Mouse (Mus musculus) C2C12 (cell line): Measurements from ENCODE around the gene Krt7. TPM values are rescaled to one million over a fixed set of nuclear protein-coding genes. Genes with fewer than 3 reads are reported as not detected.
A peak's percentile ranks its signal among the peaks of the same experiment; 100 is the strongest.

Source experiments
- H3K27me3 ChIP-seq: one replicate; pipeline ENCODE4 v1.6.1; 2011; ENCODE audit not compliant: control insufficient read depth, insufficient read depth, insufficient read length
- H3K36me3 ChIP-seq: one replicate; pipeline ENCODE4 v1.6.1; 2011; ENCODE audit not compliant: control insufficient read depth, insufficient read depth
- H3K4me3 ChIP-seq: one replicate; pipeline ENCODE4 v1.5.1; 2011; ENCODE audit warnings: mild to moderate bottlenecking, control low read depth; ENCODE audit not compliant: poor library complexity, insufficient read depth, severe bottlenecking
- H3K79me2 ChIP-seq: one replicate; pipeline ENCODE4 v1.6.1; 2011; ENCODE audit not compliant: control insufficient read depth, insufficient read depth
- H3K79me3 ChIP-seq: one replicate; pipeline ENCODE4 v1.6.1; 2011; ENCODE audit warnings: low read depth, control low read depth
- H3ac ChIP-seq: one replicate; pipeline ENCODE3; 2011; ENCODE audit warnings: low read depth; ENCODE audit not compliant: control insufficient read depth, insufficient read length
- CEBPB ChIP-seq: IDR thresholded peaks from one replicate; pipeline ENCODE4 v1.6.1; 2011; ENCODE audit warnings: low read depth, mild to moderate bottlenecking, control low read depth, moderate library complexity
- CTCF ChIP-seq: IDR thresholded peaks from one replicate; pipeline ENCODE4 v1.5.1; 2011; ENCODE audit not compliant: control insufficient read depth, insufficient read depth, insufficient read length
- FOSL1 ChIP-seq: IDR thresholded peaks from one replicate; pipeline ENCODE4 v1.8.0; 2011; ENCODE audit warnings: mild to moderate bottlenecking, low read length; ENCODE audit not compliant: poor library complexity, insufficient read depth, severe bottlenecking
- MAX ChIP-seq: IDR thresholded peaks from one replicate; pipeline ENCODE4 v1.6.1; 2011; ENCODE audit warnings: mild to moderate bottlenecking, control low read depth
- MYOD1 ChIP-seq: IDR thresholded peaks from one replicate; pipeline ENCODE4 v1.6.1; 2011; ENCODE audit warnings: low read depth; ENCODE audit not compliant: control insufficient read depth, insufficient read length
- MYOG ChIP-seq: IDR thresholded peaks from one replicate; pipeline ENCODE4 v1.6.1; 2011; ENCODE audit not compliant: control insufficient read depth, insufficient read length; ENCODE audit errors: extremely low read depth
- USF1 ChIP-seq: IDR thresholded peaks from one replicate; pipeline ENCODE4 v1.6.1; 2011; ENCODE audit warnings: low read depth, mild to moderate bottlenecking, control low read depth, moderate library complexity
- polyA plus RNA-seq: library from polyadenylated mRNA; unstranded; fragments of >200 nt; fragmentation: generic; extraction: Trizol; gene quantifications from one replicate; pipeline ENCODE4 v1.2.1, GENCODE M21; 2012; ENCODE audit warnings: missing spikeins

The Krt7 gene
- polyA plus RNA-seq, 1 experiment = 0.04 TPM

DNA sequence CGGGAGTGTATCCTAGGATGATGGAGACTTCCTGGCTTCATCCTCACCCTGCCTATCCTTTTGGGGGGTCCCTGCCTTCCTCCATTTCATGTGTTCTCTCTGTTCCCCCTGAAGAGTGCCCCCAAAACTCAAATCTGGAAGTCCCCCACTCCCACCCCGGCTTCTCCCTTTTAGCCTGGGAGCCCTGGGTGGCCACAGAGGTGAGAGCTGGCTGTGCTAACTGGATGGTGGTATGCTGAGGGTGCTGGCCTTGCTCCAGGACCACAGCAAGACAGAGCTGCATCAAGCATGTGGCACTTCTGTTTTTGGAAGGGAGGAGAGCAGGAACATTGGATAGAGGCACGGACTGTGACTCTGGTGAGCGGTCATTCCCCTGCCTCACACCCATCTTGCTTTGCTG lies 45.1 kb upstream of the Krt7 start:
- H3K36me3 ChIP-seq = peaks cover 23% of the 10 kb centered on the region
- no peaks in the 10 kb centered on the region for H3K79me3 ChIP-seq
- H3K4me3 ChIP-seq = no peak overlapping the region
- peak overlapping the region; percentile 13 for H3ac ChIP-seq
- TF ChIP-seq FOSL1 (no peak), CTCF (no peak), MAX (no peak), MYOD1 (no peak), CEBPB (no peak), USF1 (no peak), MYOG (no peak)
- H3K27me3 ChIP-seq = no peaks in the 10 kb centered on the region
- H3K79me2 ChIP-seq = no peaks in the 10 kb centered on the region

DNA sequence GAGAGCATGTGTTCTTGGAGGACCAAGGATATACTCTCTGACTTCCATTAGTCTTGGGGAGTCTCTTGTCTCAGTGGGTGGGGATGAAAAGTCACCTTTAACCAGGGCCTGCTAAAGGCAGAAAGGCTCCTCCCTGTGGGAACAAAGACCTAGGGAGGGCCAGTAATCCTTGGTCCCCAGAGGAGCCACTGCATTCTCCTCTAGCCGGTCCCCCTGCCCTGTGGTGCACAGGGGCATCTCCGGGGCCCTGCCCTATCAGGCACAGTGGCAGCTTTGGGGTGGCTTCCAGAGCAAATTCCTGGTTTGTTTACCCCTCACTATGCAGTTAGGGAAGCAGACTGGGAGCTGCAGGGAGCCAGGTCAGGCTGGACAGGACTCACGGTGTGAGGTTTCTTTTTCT lies 44.4 kb upstream of the Krt7 start:
- no peak overlapping the region for H3ac ChIP-seq
- H3K79me2 ChIP-seq = no peaks in the 10 kb centered on the region
- no peak overlapping the region for H3K4me3 ChIP-seq
- no peaks in the 10 kb centered on the region for H3K79me3 ChIP-seq
- H3K27me3 ChIP-seq = no peaks in the 10 kb centered on the region
- TF ChIP-seq MYOG (no peak), FOSL1 (no peak), MYOD1 (no peak), CEBPB (no peak), MAX (no peak), CTCF (no peak), USF1 (no peak)
- H3K36me3 ChIP-seq = peaks cover 16% of the 10 kb centered on the region

DNA sequence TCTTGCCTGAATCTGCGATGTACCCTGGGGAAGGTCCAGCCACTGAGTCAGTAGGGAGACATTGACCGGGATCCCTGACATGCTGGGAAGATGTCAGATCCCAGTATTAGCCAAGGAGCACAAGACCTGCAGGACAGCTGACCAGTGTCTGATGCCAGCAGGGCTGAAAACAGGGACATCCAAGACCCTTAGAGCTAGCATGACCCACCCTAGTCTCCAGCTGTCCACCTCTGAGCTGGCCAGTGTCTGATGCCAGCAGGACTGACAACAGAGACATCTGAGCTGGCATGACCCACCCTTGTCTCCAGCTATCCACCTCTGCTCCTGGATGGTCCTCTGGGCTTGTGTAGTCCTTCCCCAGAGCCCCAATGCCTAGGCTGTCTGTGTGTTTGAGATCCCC lies 43.9 kb upstream of the Krt7 start:
- Histone ChIP-seq H3K79me3 (no peaks in the 10 kb centered on the region), H3K36me3 (peaks cover 15% of the 10 kb centered on the region), H3K27me3 (no peaks in the 10 kb centered on the region), H3ac (peak overlapping the region; percentile 14), H3K4me3 (no peak overlapping the region), H3K79me2 (no peaks in the 10 kb centered on the region)
- TF ChIP-seq MYOG = no peak
- TF ChIP-seq MYOD1 = peak; percentile 41

DNA sequence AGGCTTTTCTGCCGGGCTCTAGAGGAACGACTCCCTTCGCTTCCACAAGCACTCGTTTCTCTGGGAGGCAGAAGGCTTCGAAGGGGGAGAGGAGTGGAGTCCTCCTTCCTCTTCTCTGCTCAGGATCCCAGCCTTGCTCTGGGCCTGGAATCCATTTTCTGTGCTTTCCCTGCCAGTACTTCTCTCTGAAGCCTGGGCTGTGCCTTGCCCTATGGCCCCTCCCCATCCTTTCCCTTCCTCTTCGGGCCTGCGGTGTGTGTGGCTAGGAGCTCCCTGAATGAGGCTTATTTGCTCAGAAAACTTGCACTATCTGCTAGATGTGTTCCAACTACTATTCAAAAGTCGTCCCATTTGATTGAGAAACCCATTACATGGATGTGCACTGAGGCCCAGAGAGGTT lies 43.3 kb upstream of the Krt7 start:
- H3K36me3 ChIP-seq = peaks cover 15% of the 10 kb centered on the region
- H3K79me3 ChIP-seq = no peaks in the 10 kb centered on the region
- no peaks in the 10 kb centered on the region for H3K79me2 ChIP-seq
- TF ChIP-seq MYOG (no peak), CEBPB (no peak), CTCF (no peak), MYOD1 (no peak), USF1 (no peak), FOSL1 (no peak), MAX (no peak)
- no peak overlapping the region for H3K4me3 ChIP-seq
- no peaks in the 10 kb centered on the region for H3K27me3 ChIP-seq
- H3ac ChIP-seq = no peak overlapping the region

DNA sequence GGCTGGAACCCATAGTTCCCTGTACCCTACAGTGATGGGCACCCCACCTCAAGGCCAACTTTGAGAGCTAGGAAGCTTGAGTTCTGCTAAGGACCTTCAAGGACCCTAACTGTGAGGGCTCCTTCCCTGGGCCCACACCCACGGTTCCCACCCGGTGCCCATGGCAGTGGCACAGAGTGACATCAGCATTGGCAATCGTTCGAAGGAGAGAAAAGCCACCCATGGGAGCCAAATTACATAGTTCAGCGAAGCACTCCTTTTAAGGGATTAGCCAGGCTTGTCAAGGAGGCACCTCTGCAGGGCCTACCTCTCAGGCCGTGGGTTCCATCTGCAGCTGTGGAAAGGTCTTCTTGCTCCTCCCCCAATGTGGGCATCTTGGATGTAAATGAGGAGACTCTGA lies 42.8 kb upstream of the Krt7 start:
- Histone ChIP-seq H3K27me3 (no peaks in the 10 kb centered on the region), H3ac (no peak overlapping the region), H3K36me3 (peaks cover 15% of the 10 kb centered on the region), H3K79me3 (no peaks in the 10 kb centered on the region), H3K79me2 (no peaks in the 10 kb centered on the region), H3K4me3 (no peak overlapping the region)
- TF ChIP-seq FOSL1 = no peak
- no peak for TF ChIP-seq USF1
- no peak for TF ChIP-seq CTCF
- no peak for TF ChIP-seq CEBPB

DNA sequence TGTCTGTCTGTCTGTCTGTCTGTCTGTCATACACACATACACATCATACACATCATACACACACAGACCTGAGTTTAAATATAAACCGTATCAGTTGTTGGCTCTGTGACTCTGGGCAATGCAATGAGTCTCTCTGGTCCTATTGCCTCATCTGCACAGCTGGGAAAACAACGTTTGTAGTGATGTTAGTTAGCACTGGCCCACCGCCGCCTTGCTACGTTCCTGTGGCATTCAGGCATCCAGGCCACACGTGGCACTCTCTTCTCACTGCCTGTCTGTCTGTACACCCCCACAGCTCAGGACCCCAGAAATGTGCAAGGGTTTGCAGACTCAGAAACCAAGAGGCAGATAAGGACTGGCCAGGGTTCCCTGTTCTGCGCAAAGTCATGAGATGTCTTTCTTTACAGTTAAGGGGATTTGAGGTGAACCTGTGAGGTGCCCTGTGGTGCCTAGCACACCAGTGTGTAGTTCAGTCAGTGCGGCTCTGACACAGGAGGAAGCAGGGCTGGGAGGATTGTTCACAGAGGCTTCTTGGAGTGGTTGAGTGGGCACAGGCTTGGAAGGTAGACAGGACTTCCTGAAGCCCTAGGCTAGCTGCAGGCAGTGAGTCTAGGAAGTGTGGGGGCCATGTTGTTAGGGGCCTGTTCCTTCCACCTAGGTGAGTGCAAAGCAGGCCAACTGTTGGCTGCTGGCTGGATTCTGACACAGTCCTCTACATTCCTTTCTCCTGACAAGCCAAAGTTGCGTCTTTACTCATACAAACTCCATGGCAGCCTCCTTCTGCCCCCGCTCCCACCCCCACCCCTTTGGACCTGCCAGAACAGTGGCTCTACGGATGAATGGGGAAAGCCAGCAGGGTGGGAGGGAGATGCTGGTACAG lies 42.1 kb upstream of the Krt7 start:
- Histone ChIP-seq H3ac (peak overlapping the region; percentile 40), H3K79me3 (no peaks in the 10 kb centered on the region), H3K27me3 (no peaks in the 10 kb centered on the region), H3K79me2 (no peaks in the 10 kb centered on the region), H3K4me3 (peak overlapping the region; percentile 7), H3K36me3 (peaks cover 9% of the 10 kb centered on the region)
- peak; percentile 75 for TF ChIP-seq USF1
- TF ChIP-seq MYOD1 = peak; percentile 100
- no peak for TF ChIP-seq CTCF
- peak; percentile 98 for TF ChIP-seq CEBPB
- no peak for TF ChIP-seq FOSL1
- peak; percentile 91 for TF ChIP-seq MAX
- no peak for TF ChIP-seq MYOG
